Mouse (Mus musculus) layer of hippocampus, postnatal 25 days (tissue): Measurements from ENCODE around the gene Fstl5. TPM values are rescaled to one million over a fixed set of nuclear protein-coding genes. Genes with fewer than 3 reads are reported as not detected.

Experiments used
- DNase-seq, 2 experiments: peaks; one replicate each; pipeline ENCODE4 v3.0.0; 2022; ENCODE audit warnings: mixed read lengths in 2 of 2, low spot score in 1 of 2; ENCODE audit errors: extremely low spot score in 1 of 2
- total RNA-seq, 2 experiments: library from RNA; stranded (reverse); gene quantifications; 2 replicates each; pipeline ENCODE4 v1.2.3; 2021

Fstl5 gene
- total RNA-seq = 10 to 100 TPM; 24.0 to 25.6 TPM

- DNase-seq = peak; percentile 67 to 73
Observed at GRCm38 (mm10) chr3:76074060-76074707, at the start of gene Fstl5. Gene Fstl5 (plus strand): TSS chr3:76074270.

- DNase-seq = no peak
Observed at GRCm38 (mm10) chr3:76025523-76025922, 48.5 kb upstream of the Fstl5 start.

- DNase-seq = no peak
Observed at GRCm38 (mm10) chr3:76051124-76051523, 22.9 kb upstream of the Fstl5 start.

DNA sequence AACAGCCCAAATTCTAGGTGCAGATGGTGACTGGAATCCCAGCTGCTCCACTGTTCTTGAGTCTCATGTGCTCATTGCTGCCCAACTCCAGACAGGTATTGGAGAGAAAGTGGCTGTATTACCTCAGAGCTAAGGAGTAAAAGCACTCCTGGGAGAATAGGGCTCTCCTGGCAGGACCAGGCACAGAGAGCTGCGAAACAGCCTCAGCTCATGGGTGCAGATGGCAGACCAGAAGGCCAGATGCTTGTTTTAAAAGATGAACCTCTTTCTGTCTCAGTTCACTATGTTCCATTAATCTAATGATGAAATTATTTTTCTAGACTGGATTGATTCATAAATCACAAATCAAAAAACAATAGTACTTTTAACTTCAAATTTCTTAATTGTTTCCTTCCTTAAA is 12.1 kb upstream of the Fstl5 start:
- DNase-seq = peak in 1 of 2 experiments; percentile 20

DNA sequence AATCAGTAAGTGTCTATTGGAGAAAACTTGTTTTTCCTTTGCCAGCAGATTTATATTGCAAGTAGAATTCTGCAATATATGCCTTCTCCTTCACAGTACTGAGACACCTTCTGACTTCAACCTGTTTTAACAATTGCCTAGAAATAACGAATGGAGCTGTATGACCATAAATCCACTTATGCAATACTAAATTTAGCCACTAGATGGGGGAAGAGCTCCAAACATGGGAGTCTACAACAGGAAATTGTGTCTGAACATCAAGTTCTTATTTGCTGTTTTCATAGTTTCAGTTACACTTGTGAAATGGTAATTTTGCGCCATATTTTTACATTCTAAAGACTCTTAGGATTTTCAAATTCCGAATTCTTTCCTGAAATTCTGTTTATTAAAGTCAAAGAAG is 6.2 kb upstream of the Fstl5 start:
- DNase-seq = no peak

DNA sequence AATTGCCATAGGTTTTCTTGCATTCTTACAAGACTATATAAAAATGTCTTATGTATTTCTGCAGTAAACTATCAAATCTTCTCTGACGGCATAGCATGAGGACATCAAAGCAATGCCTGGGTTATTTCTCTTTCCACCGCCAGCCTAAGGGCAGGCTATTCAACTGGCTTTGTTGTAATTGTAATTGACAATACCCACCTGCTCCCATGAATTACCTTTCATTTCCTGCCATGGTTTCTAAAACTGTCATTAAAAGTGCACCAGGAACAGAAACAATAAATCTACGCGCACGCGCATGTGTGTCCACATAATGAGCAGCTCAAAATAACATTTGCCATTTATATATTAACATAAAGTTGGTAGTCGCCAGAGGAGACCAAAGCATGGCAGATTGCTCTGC is 1.2 kb upstream of the Fstl5 start:
- DNase-seq = no peak

GRCm38 (mm10) chr3:76140445-76140844 is 66.4 kb downstream of the Fstl5 start:
- DNase-seq = no peak

GRCm38 (mm10) chr3:76147846-76148245 is 73.8 kb downstream of the Fstl5 start:
- DNase-seq = no peak

- no peak for DNase-seq
Observed at GRCm38 (mm10) chr3:76238834-76239233, 164.8 kb downstream of the Fstl5 start.

DNA sequence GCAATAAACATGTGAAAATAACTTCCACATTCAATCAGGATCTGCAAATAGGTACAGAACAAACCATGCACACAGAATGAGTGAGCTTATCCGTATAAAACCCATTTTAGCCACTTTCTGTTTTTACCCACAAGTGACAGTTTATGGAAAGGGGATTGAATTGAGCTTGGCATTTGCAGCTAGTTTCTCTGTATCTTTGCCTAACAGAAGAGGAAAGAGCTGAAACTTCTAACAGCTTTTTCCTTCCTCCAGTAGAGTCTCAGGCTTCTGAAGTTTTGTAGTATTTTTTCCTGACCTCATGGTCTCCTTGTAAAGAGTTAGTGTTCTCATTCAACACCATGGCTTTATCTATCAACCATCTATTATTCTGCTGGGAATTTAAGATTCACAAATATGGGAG is 177.3 kb downstream of the Fstl5 start:
- DNase-seq = no peak

DNA sequence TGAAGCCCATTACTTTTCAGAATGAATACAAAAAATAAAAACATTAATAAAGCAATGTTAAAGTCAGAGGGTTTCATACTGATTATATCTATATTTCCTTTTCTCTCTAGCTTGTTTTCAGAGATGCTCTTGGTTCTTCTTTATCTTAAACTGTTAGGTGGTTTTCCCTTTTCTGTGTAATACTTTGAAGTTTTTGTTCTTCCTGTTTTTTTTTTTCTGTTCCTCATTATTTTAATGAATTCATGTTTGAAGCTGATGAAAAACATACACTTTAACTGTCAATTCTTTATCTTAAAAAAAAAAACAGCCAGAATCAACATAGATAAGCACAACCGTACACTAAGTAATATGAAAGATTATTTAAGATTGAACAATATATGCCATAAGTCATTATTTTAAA is 218.9 kb downstream of the Fstl5 start:
- DNase-seq = no peak

DNA sequence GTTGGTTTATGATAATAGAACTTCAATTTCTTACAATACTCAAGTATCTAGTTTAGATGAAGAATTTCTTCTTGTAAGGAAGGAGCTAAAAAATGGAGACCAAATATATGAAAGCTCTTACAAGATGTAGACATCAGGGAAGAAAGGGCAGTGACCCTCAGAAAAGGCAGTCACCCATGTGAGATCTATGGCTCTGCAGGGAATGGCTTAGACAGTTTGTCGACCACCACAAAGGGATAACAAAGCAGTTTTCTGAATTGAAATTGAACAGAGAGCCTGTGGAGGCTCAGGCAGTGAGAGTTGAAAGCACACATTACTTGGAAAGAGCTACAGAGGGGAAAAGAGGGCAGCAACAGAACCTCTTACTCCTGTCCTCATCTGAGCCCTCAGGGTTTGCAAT is 220.3 kb downstream of the Fstl5 start:
- DNase-seq = no peak

DNA sequence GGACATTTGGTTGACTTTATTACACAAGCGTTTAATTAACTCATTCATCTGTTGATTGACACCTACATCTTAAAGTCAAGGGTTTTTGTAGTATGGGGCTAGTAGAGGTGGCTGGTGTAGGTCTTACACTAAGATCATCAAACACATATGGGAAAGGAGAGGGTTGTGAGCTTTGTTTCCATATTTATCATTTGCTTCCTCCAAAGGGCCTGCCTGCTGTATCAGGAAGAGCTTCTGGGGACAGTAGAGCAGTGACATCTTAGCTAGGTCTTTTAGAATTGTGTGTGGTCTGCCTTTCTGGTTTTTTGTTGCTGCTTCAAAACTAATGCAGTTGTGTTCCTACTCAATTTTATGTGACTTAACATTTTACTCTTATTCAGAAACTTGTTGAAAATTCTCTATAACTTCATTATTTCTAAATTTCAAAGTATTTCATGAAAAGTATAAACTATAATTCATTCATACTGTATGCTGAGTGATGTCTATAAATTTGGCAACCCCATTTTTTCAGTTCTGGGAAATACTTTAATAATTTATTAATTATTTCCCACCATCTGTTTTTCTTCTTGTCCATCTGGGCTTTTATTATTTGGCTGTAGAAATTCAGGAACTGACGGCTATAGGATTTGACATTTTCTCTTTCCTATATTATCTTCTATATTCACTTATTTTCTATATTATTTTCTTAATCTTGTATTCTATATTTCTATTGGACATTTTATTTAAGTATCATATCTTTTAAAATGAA is 227.1 kb downstream of the Fstl5 start:
- no peak for DNase-seq

DNA sequence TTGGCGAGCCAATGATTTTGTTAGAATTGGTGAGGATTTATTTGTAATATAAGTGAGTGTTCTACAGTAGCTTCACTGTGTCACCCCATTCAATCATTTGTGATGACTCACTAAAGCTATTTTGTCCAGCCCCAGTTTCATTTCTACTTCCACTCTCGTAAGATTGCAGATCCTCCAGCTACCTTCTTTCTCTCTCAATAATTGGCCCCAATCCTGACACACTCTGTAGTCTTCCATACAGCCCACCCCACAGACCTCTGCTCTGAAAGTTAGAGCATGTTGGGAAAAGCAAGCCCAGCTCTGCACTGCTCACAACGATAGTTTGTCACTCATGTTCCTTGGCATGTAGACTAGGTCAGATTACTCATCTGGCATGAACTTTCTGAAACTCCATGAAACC is 242.9 kb downstream of the Fstl5 start:
- DNase-seq = no peak

DNA sequence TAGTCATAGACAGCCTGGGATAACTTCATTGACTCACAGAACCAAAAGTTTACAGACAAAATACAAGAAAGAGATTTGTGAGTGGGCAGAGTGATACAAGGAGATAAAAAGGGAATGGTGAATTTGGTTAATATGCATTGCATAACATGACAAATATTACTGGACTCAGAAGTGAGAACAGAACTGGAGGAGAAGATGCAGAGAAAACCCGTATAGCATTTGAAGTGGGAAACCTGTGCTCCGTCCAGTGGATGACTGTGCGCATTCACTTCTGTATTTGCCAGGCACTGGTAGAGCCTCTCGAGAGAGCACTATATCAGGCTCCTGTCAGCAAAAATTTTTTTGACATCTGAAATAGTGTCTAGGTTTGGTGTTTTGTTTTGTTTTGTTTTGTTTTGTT is 245.5 kb downstream of the Fstl5 start:
- DNase-seq = no peak

DNA sequence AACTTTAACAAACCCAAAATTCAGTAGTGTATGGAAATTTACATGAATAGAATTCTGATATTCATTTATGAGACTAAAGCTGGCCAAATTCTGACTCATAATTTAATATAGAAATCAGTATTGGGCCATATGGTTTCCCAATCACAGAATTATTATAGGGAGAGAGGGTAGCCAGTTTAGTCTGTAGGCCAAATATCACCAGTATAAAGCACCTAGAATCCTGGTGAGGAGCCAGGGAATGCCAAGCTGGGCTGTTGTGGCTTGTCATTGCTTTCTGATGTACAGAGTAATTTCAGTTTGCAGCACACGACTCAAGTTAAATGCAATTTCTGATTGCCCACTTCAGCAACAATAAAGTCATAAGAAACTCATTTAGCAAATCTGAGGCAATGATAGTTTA is 248.4 kb downstream of the Fstl5 start:
- no peak for DNase-seq

DNA sequence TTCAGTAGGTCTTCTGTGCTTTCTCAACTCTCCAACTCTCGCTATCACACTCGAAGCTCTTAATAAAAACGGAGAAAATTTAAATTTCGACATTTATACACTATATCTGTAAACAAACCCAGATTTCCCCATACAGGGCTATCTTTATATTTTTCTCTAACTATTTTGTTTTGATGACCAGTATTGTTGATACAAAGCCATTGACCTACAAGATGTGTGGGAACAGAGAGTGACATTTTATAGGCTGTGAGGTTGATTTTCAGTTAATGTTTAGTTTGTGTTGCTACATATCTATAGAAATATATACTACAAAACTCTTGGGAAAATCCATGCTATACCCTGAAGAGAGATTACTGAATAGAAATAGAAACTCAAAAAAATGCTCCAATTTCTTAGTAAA is 262.9 kb downstream of the Fstl5 start:
- no peak for DNase-seq

DNA sequence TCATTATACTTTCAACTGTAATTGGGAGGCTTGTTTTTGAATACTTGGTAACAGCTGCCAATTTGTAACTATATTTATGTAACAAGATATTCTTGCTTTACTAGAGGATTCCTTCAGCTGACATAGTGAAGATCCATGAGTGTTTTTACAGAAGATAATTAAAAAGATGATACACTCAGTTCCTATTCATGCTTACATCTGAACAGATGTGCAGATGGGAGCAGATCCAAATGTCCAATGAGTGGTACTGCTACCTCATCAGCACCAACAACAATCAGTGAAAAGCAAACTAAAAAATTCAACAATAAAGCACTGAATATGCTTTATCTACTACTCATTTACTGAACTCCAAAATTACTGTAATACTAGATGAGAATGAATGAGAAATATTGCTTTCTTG is 292.9 kb downstream of the Fstl5 start:
- no peak for DNase-seq

GRCm38 (mm10) chr3:76369910-76370309 is 295.8 kb downstream of the Fstl5 start:
- DNase-seq = no peak

DNA sequence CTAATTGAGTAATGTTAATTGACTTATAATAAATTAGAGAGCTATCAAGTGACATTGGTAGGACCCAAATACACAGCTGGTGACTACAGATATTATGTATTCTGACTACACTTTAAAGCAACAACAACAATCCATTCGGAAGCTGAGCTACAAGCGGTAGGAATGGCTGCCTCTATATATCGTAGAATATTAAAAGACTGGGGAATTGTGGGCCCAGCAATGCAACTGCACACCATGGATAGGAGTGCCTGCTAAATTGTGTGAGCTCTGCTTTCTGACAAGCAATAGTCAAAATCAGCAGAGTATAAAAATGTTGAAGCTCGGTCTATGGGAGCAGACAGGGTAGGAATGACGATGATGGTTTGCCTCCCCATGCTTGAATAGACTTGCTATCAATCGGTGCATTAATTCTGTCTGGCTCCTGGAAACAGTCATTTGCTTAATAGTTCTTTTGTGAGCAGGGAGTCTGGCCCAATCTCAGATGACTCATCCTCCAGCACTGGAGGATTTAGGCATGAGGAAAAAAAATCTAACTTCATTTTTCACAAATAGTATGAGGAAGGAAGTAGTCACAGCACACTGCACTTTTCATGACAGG is 354.8 kb downstream of the Fstl5 start:
- DNase-seq = no peak

DNA sequence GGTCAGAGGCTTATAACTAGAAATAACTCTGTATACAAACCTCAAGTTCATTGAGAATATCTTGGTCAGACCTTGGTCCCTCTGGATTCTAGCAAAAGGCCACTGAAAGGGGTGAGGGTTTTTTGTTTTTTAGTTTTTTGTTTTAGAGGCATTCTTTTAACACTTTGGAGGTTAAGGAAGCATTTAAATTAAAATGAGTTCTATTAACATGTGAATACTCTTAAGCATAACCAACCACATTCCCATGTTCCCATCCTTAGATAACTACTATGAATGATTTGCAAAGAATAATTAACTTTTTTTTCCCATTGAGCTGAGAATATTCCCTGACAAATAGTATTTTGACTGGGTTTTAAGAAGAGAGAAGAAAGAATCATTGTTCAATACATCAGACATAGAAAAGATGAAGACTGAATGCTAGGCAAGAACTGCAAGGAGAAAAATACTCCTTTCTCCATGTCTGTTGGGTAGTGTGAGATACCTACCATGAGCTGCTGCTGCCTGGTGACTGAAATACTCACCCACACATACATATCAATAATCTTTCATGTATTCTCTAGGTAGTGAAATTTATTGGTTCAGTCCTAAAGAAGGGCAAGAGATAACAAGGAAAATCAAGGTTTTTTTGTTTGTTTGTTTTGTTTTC is 393.3 kb downstream of the Fstl5 start:
- DNase-seq = no peak
